Mouse (Mus musculus): ENCODE measurements at regions not wholly inside any gene's neighbourhood (a gene's known extent, or its start where the extent isn't known, plus 50 kb on each side); places are given as distances from the start of the nearest gene placed in this dataset.

DNA sequence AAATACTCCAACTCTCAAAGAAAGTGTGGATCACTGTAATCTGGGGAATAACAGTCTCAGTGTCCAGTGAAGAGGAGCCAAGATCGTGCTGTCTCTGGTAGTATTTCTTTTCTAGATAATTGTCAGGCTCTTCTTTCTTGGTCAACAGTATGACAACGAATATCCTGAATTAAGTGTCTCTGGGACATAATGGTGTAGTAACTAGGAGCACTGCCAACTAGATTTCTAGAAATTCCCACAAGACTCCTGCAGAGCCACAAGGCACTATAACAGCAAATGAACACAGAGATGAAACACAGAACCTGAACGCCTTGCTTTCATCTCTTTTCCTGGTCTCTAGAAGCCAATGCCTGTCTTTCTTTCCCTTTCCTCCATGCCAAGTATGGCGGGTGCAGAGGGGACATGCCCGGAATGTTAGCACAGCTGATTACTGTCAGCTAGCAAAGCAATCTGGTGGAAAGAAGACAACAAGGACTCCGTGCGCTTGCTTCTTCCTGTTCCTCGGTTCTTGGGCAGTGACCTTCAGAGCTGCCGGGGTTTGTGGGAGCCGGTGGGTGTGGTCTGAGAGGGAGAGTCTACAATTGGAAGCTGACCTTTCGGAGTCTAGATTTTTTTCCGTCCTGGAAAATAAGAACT, 122.7 kb upstream of the Adamts9 start:
- TF ChIP-seq POLR2A (IDR thresholded peaks at IDR 0.05; ENCODE audit: control insufficient read depth in 1 of 2, insufficient read depth in 1 of 2, low read depth in 1 of 2, low read length in 2 of 2, poor library complexity in 1 of 2) (no peak), TAL1 (IDR thresholded peaks at IDR 0.05; ENCODE audit: low read length) (no peak), EP300 (IDR thresholded peaks at IDR 0.05; ENCODE audit: low read depth in 1 of 2, low read length in 2 of 2) (no peak), MAZ (IDR thresholded peaks at IDR 0.05; ENCODE audit: low read depth, low read length) (no peak), CTCF (IDR thresholded peaks at IDR 0.05 in 2 of 3, conservative IDR thresholded peaks at IDR 0.05 in 1 of 3; ENCODE audit: control insufficient read depth in 1 of 3, insufficient read depth in 1 of 3, low read depth in 2 of 3, low read length in 3 of 3, poor library complexity in 1 of 3, severe bottlenecking in 1 of 3) (no peak), KAT2A (conservative IDR thresholded peaks at IDR 0.05; ENCODE audit: low read depth, low read length) (no peak), NRF1 (IDR thresholded peaks at IDR 0.05; ENCODE audit: insufficient read depth, low read depth, low read length, poor library complexity, severe bottlenecking) (no peak), MAFK (IDR thresholded peaks at IDR 0.05; ENCODE audit: borderline replicate concordance, low read depth, low read length) (no peak), SIN3A (IDR thresholded peaks at IDR 0.05; ENCODE audit: low read length) (no peak), ETS1 (IDR thresholded peaks at IDR 0.05; ENCODE audit: low read depth, low read length) (no peak), POLR2AphosphoS2 (IDR thresholded peaks at IDR 0.05; ENCODE audit: low read length) (no peak)
